15 mouse cellular contexts compared by ENCODE assay signal in genomic region chr9:42627634-42628033, GRCm38 (mm10).
A peak's percentile ranks its signal among the peaks of the same experiment; 100 is the strongest.
DNase-seq lines count a peak whose midpoint lies in the region; ATAC-seq and TF ChIP-seq lines count a peak whose summit lies in the region.
"Had no signal": no experiment of that assay in that cellular context is flagged by ENCODE, and none has a peak within 500 bp of the region (broad histone marks: within the 10 kb centered on the region; RNA-seq: fewer than 3 reads in every experiment).

No protein-coding gene starts in this region.

- no peak overlapping the region; the same call in 1 of the 2 replicates for H3K9ac ChIP-seq in hindbrain, embryonic 12.5 days
- no peak overlapping the region for H3K9ac ChIP-seq in hindbrain, postnatal 0 days (replicated peaks; ENCODE audit: low read length)
- H3K9ac ChIP-seq: heart, embryonic 13.5 days; liver, embryonic 12.5 days; stomach, embryonic 15.5 days had no signal

- no peak for TF ChIP-seq CTCF in hindbrain, postnatal 0 days (IDR thresholded peaks at IDR 0.05; ENCODE audit: low read depth)
- no peak for TF ChIP-seq CTCF in gastrocnemius, adult 2 months (IDR thresholded peaks at IDR 0.05)

- peaks cover 15% of the 10 kb centered on the region for H3K4me1 ChIP-seq in hindbrain, embryonic 12.5 days
- H3K4me1 ChIP-seq in hindbrain, postnatal 0 days (ENCODE audit: insufficient read depth, low read length) = peaks cover 8% of the 10 kb centered on the region; the same call in 1 of the 2 replicates

- H3K4me2 ChIP-seq in hindbrain, embryonic 12.5 days (replicated peaks) = no peak overlapping the region
- no peak overlapping the region for H3K4me2 ChIP-seq in hindbrain, postnatal 0 days (ENCODE audit: low read depth, low read length)
- H3K4me2 ChIP-seq: heart, embryonic 13.5 days; liver, embryonic 12.5 days; stomach, embryonic 15.5 days had no signal

- H3K4me3 ChIP-seq in hindbrain, embryonic 12.5 days = no peak overlapping the region
- H3K4me3 ChIP-seq in hindbrain, postnatal 0 days (ENCODE audit: low read length) = no peak overlapping the region
- no peak overlapping the region for H3K4me3 ChIP-seq in gastrocnemius, adult 2 months
- H3K4me3 ChIP-seq: erythroblast, embryonic 14.5 days; heart, embryonic 13.5 days; liver, embryonic 12.5 days; stomach, embryonic 15.5 days had no signal

- WGBS in hindbrain, embryonic 12.5 days = 36% methylated on average over 6 of the region's 6 CpGs
- WGBS in hindbrain, postnatal 0 days = 16% methylated on average over 6 of the region's 6 CpGs

- no peak for ATAC-seq in hindbrain, embryonic 12.5 days (ENCODE audit: low FRiP score)
- ATAC-seq in hindbrain, postnatal 0 days = no peak
- 0 out of 2 replicates have a peak, but pooled peaks have one; percentile 17 for ATAC-seq in granulocyte monocyte progenitor cell, adult 5-6 weeks (replicated peaks; ENCODE audit: poor library complexity, severe bottlenecking)
- ATAC-seq: inflammation-experienced regulatory T-cells, adult 6 months; liver, embryonic 12.5 days had no signal

- DNase-seq in hindbrain, postnatal 0 days (ENCODE audit: low spot score) = no peak
- peak; percentile 9 for DNase-seq in thymus, postnatal 25 days
- DNase-seq in thymus, postnatal 10 days (ENCODE audit: low spot score in 2 of 2) = no peak
- DNase-seq in naive thymus-derived CD4-positive, alpha-beta T cell, adult 2 months (ENCODE audit: low read depth) = peak; percentile 41
- no peak for DNase-seq in gastrocnemius, adult 2 months
- DNase-seq: adrenal gland, postnatal 25 days; gastrocnemius, postnatal 10 days; kidney, postnatal 25 days had no signal

- no peaks in the 10 kb centered on the region for H3K36me3 ChIP-seq in hindbrain, embryonic 12.5 days
- no peaks in the 10 kb centered on the region for H3K36me3 ChIP-seq in hindbrain, postnatal 0 days (ENCODE audit: insufficient read depth, low read length)
- H3K36me3 ChIP-seq: heart, embryonic 13.5 days; liver, embryonic 12.5 days; stomach, embryonic 15.5 days had no signal

- peak overlapping the region; percentile 30; the same call in 1 of the 2 replicates for H3K27ac ChIP-seq in hindbrain, embryonic 12.5 days
- H3K27ac ChIP-seq in hindbrain, postnatal 0 days = no peak overlapping the region
- no peak overlapping the region for H3K27ac ChIP-seq in gastrocnemius, adult 2 months
- H3K27ac ChIP-seq: heart, embryonic 13.5 days; liver, embryonic 12.5 days; stomach, embryonic 15.5 days had no signal

- H3K27me3 ChIP-seq in hindbrain, embryonic 12.5 days = no peaks in the 10 kb centered on the region
- no peaks in the 10 kb centered on the region for H3K27me3 ChIP-seq in hindbrain, postnatal 0 days (ENCODE audit: insufficient read depth, low read length)
- H3K27me3 ChIP-seq: liver, embryonic 12.5 days; stomach, embryonic 15.5 days had no signal

- intact Hi-C loops in gastrocnemius, adult 2 months (cut with DNase I) = no loop called here

- H3K9me3 ChIP-seq in hindbrain, embryonic 12.5 days (replicated peaks) = no peaks in the 10 kb centered on the region
- H3K9me3 ChIP-seq in hindbrain, postnatal 0 days (ENCODE audit: low read length) = no peaks in the 10 kb centered on the region
- H3K9me3 ChIP-seq: heart, embryonic 13.5 days; liver, embryonic 12.5 days; stomach, embryonic 15.5 days had no signal

Comparison
In these comparisons a context has a peak if more than half of its experiments do, and no peak if none do; other contexts are left out.
1. DNase-seq: peak in thymus, postnatal 25 days (single experiment) and naive thymus-derived CD4-positive, alpha-beta T cell, adult 2 months (single experiment); none in hindbrain, postnatal 0 days (single experiment), thymus, postnatal 10 days (0 of 2) and gastrocnemius, adult 2 months (single experiment).